Mouse (Mus musculus): ENCODE measurements around the gene Olfr967. TPM values are rescaled to one million over a fixed set of nuclear protein-coding genes. Genes with fewer than 3 reads are reported as not detected.

Olfr967 gene
- total and polyA plus RNA-seq, 2 experiments from 2014 or later = not detected

GRCm38 (mm10) chr9:39740741-39741140, 5.3 kb upstream of the Olfr967 start:
- no peak overlapping the region for H3K9ac ChIP-seq (replicated peaks; ENCODE audit: low read length, poor library complexity, severe bottlenecking)
- no peaks in the 10 kb centered on the region for H3K4me1 ChIP-seq (ENCODE audit: insufficient read depth, low read length)
- H3K9me3 ChIP-seq (ENCODE audit: low read length) = no peaks in the 10 kb centered on the region
- TF ChIP-seq CTCF (IDR thresholded peaks at IDR 0.05) = no peak
- 90% methylated on average over 1 of the region's 1 CpGs for WGBS
- H3K4me2 ChIP-seq (ENCODE audit: low read depth, low read length, poor library complexity, severe bottlenecking) = no peak overlapping the region
- H3K27ac ChIP-seq (ENCODE audit: low read depth, low read length) = no peak overlapping the region
- H3K36me3 ChIP-seq (ENCODE audit: insufficient read depth, low read length) = no peaks in the 10 kb centered on the region
- ATAC-seq (ENCODE audit: low FRiP score) (no peak), DNase-seq (ENCODE audit: low spot score) (no peak)
- H3K4me3 ChIP-seq (ENCODE audit: low read depth, low read length) = no peak overlapping the region
- H3K27me3 ChIP-seq (ENCODE audit: insufficient read depth, low read length) = no peaks in the 10 kb centered on the region

- no peak overlapping the region for H3K27ac ChIP-seq (ENCODE audit: low read depth, low read length)
- no peak for DNase-seq (ENCODE audit: low spot score)
- 97% methylated on average over 1 of the region's 1 CpGs for whole genome bisulfite sequencing
- no peaks in the 10 kb centered on the region for H3K36me3 ChIP-seq (ENCODE audit: insufficient read depth, low read length)
- H3K9ac ChIP-seq (replicated peaks; ENCODE audit: low read length, poor library complexity, severe bottlenecking) = no peak overlapping the region
- no peak for ATAC-seq (ENCODE audit: low FRiP score)
- H3K4me2 ChIP-seq (ENCODE audit: low read depth, low read length, poor library complexity, severe bottlenecking) = no peak overlapping the region
- no peak overlapping the region for H3K4me3 ChIP-seq (ENCODE audit: low read depth, low read length)
- TF ChIP-seq CTCF (IDR thresholded peaks at IDR 0.05) = no peak
- H3K27me3 ChIP-seq (ENCODE audit: insufficient read depth, low read length) = no peaks in the 10 kb centered on the region
- H3K4me1 ChIP-seq (ENCODE audit: insufficient read depth, low read length) = no peaks in the 10 kb centered on the region
- H3K9me3 ChIP-seq (ENCODE audit: low read length) = no peaks in the 10 kb centered on the region
These were observed 379 bp downstream of the Olfr967 start for GRCm38 (mm10) chr9:39746428-39746827.

GRCm38 (mm10) chr9:39783153-39783552, 37.1 kb downstream of the Olfr967 start, which contains the start of gene Olfr968:
Gene Olfr968, minus strand, starts transcription at chr9:39783253.
- no peak within 1 kb of the TSS for H3K4me2 ChIP-seq (ENCODE audit: low read depth, low read length, poor library complexity, severe bottlenecking)
- TF ChIP-seq CTCF (IDR thresholded peaks at IDR 0.05) = no peak
- ATAC-seq (ENCODE audit: low FRiP score) (no peak), DNase-seq (ENCODE audit: low spot score) (no peak)
- H3K4me3 ChIP-seq (ENCODE audit: low read depth, low read length) = no peak within 1 kb of the TSS
- no peaks in the 10 kb centered on the region for H3K9me3 ChIP-seq (ENCODE audit: low read length)
- no peak within 1 kb of the TSS for H3K9ac ChIP-seq (replicated peaks; ENCODE audit: low read length, poor library complexity, severe bottlenecking)
- H3K4me1 ChIP-seq (ENCODE audit: insufficient read depth, low read length) = no peaks in the 10 kb centered on the region
- H3K27me3 ChIP-seq (ENCODE audit: insufficient read depth, low read length) = no peaks in the 10 kb centered on the region
- no peaks in the 10 kb centered on the region for H3K36me3 ChIP-seq (ENCODE audit: insufficient read depth, low read length)
- WGBS = 80% methylated on average over 1 of the region's 1 CpGs
- H3K27ac ChIP-seq (ENCODE audit: low read depth, low read length) = no peak within 1 kb of the TSS

GRCm38 (mm10) chr9:39790558-39790957, 44.5 kb downstream of the Olfr967 start, which contains the start of gene Olfr969:
Gene Olfr969, plus strand, starts transcription at chr9:39790945.
- Histone ChIP-seq H3K4me2 (ENCODE audit: low read depth, low read length, poor library complexity, severe bottlenecking) (no peak within 1 kb of the TSS), H3K36me3 (ENCODE audit: insufficient read depth, low read length) (no peaks in the 10 kb centered on the region), H3K4me1 (ENCODE audit: insufficient read depth, low read length) (no peaks in the 10 kb centered on the region), H3K27me3 (ENCODE audit: insufficient read depth, low read length) (no peaks in the 10 kb centered on the region), H3K9ac (replicated peaks; ENCODE audit: low read length, poor library complexity, severe bottlenecking) (no peak within 1 kb of the TSS), H3K27ac (ENCODE audit: low read depth, low read length) (no peak within 1 kb of the TSS), H3K9me3 (ENCODE audit: low read length) (no peaks in the 10 kb centered on the region), H3K4me3 (ENCODE audit: low read depth, low read length) (no peak within 1 kb of the TSS)
- 78% methylated on average over 2 of the region's 2 CpGs for WGBS
- no peak for TF ChIP-seq CTCF (IDR thresholded peaks at IDR 0.05)
- ATAC-seq (ENCODE audit: low FRiP score) (no peak), DNase-seq (ENCODE audit: low spot score) (no peak)

Other genes with a start within 250 kb of the Olfr967 start
- not detected in 2 replicates for gene Olfr957, start 230.4 kb upstream of the Olfr967 start, total RNA-seq (2014; rRNA removed)
- gene Olfr957, start 230.4 kb upstream of the Olfr967 start, polyA plus RNA-seq (2015; fragmentation: Nextera tagmentation; extraction: Ambion mirVana) = not detected in 2 replicates
- not detected in 2 replicates for gene Olfr958, start 192.2 kb upstream of the Olfr967 start, total RNA-seq (2014; rRNA removed)
- not detected in 2 replicates for gene Olfr958, start 192.2 kb upstream of the Olfr967 start, polyA plus RNA-seq (2015; fragmentation: Nextera tagmentation; extraction: Ambion mirVana)
- gene Olfr959, start 170.7 kb upstream of the Olfr967 start, total RNA-seq (2014; rRNA removed) = 0.16 TPM in 1 of 2 replicates, not detected in the other
- 0.05 TPM in 1 of 2 replicates, not detected in the other for gene Olfr959, start 170.7 kb upstream of the Olfr967 start, polyA plus RNA-seq (2015; fragmentation: Nextera tagmentation; extraction: Ambion mirVana)
- 363 and 387 TPM in 2 replicates for gene AW551984, start 141.8 kb upstream of the Olfr967 start, total RNA-seq (2014; rRNA removed)
- 260 and 267 TPM in 2 replicates for gene AW551984, start 141.8 kb upstream of the Olfr967 start, polyA plus RNA-seq (2015; fragmentation: Nextera tagmentation; extraction: Ambion mirVana)
- gene Olfr148, start 135.6 kb upstream of the Olfr967 start, total RNA-seq (2014; rRNA removed) = not detected in 2 replicates
- not detected in 2 replicates for gene Olfr148, start 135.6 kb upstream of the Olfr967 start, polyA plus RNA-seq (2015; fragmentation: Nextera tagmentation; extraction: Ambion mirVana)
- not detected in 2 replicates for gene Olfr960, start 124.9 kb upstream of the Olfr967 start, total RNA-seq (2014; rRNA removed)
- gene Olfr960, start 124.9 kb upstream of the Olfr967 start, polyA plus RNA-seq (2015; fragmentation: Nextera tagmentation; extraction: Ambion mirVana) = not detected in 2 replicates
- not detected in 2 replicates for gene Olfr961, start 101.2 kb upstream of the Olfr967 start, total RNA-seq (2014; rRNA removed)
- not detected in 2 replicates for gene Olfr961, start 101.2 kb upstream of the Olfr967 start, polyA plus RNA-seq (2015; fragmentation: Nextera tagmentation; extraction: Ambion mirVana)
- gene Olfr963, start 79.0 kb upstream of the Olfr967 start, total RNA-seq (2014; rRNA removed) = not detected in 2 replicates
- gene Olfr963, start 79.0 kb upstream of the Olfr967 start, polyA plus RNA-seq (2015; fragmentation: Nextera tagmentation; extraction: Ambion mirVana) = not detected in 2 replicates
- gene Olfr149, start 39.1 kb upstream of the Olfr967 start, total RNA-seq (2014; rRNA removed) = not detected in 2 replicates
- gene Olfr149, start 39.1 kb upstream of the Olfr967 start, polyA plus RNA-seq (2015; fragmentation: Nextera tagmentation; extraction: Ambion mirVana) = not detected in 2 replicates
- not detected in 2 replicates for gene Olfr965, start 34.9 kb upstream of the Olfr967 start, total RNA-seq (2014; rRNA removed)
- not detected in 2 replicates for gene Olfr965, start 34.9 kb upstream of the Olfr967 start, polyA plus RNA-seq (2015; fragmentation: Nextera tagmentation; extraction: Ambion mirVana)
- not detected in 2 replicates for gene Olfr150, start 15.3 kb upstream of the Olfr967 start, total RNA-seq (2014; rRNA removed)
- gene Olfr150, start 15.3 kb upstream of the Olfr967 start, polyA plus RNA-seq (2015; fragmentation: Nextera tagmentation; extraction: Ambion mirVana) = not detected in 2 replicates
- gene Olfr968, start 37.0 kb downstream of the Olfr967 start, total RNA-seq (2014; rRNA removed) = not detected in 2 replicates
- gene Olfr968, start 37.0 kb downstream of the Olfr967 start, polyA plus RNA-seq (2015; fragmentation: Nextera tagmentation; extraction: Ambion mirVana) = not detected in 2 replicates
- not detected in 2 replicates for gene Olfr969, start 44.7 kb downstream of the Olfr967 start, total RNA-seq (2014; rRNA removed)
- gene Olfr969, start 44.7 kb downstream of the Olfr967 start, polyA plus RNA-seq (2015; fragmentation: Nextera tagmentation; extraction: Ambion mirVana) = not detected in 2 replicates
- not detected in 2 replicates for gene Olfr970, start 62.6 kb downstream of the Olfr967 start, total RNA-seq (2014; rRNA removed)
- not detected in 2 replicates for gene Olfr970, start 62.6 kb downstream of the Olfr967 start, polyA plus RNA-seq (2015; fragmentation: Nextera tagmentation; extraction: Ambion mirVana)
- gene Olfr971, start 90.6 kb downstream of the Olfr967 start, total RNA-seq (2014; rRNA removed) = not detected in 2 replicates
- gene Olfr971, start 90.6 kb downstream of the Olfr967 start, polyA plus RNA-seq (2015; fragmentation: Nextera tagmentation; extraction: Ambion mirVana) = not detected in 2 replicates
- gene Olfr972, start 120.2 kb downstream of the Olfr967 start, total RNA-seq (2014; rRNA removed) = not detected in 2 replicates
- not detected in 2 replicates for gene Olfr972, start 120.2 kb downstream of the Olfr967 start, polyA plus RNA-seq (2015; fragmentation: Nextera tagmentation; extraction: Ambion mirVana)
- gene Olfr229, start 161.1 kb downstream of the Olfr967 start, total RNA-seq (2014; rRNA removed) = not detected in 2 replicates
- gene Olfr229, start 161.1 kb downstream of the Olfr967 start, polyA plus RNA-seq (2015; fragmentation: Nextera tagmentation; extraction: Ambion mirVana) = not detected in 2 replicates
- not detected in 2 replicates for gene Olfr974, start 191.3 kb downstream of the Olfr967 start, total RNA-seq (2014; rRNA removed)
- gene Olfr974, start 191.3 kb downstream of the Olfr967 start, polyA plus RNA-seq (2015; fragmentation: Nextera tagmentation; extraction: Ambion mirVana) = 0.10 TPM in 1 of 2 replicates, not detected in the other
- not detected in 2 replicates for gene Olfr975, start 205.8 kb downstream of the Olfr967 start, total RNA-seq (2014; rRNA removed)
- not detected in 2 replicates for gene Olfr975, start 205.8 kb downstream of the Olfr967 start, polyA plus RNA-seq (2015; fragmentation: Nextera tagmentation; extraction: Ambion mirVana)
- gene Olfr976, start 214.9 kb downstream of the Olfr967 start, total RNA-seq (2014; rRNA removed) = not detected in 2 replicates
- gene Olfr976, start 214.9 kb downstream of the Olfr967 start, polyA plus RNA-seq (2015; fragmentation: Nextera tagmentation; extraction: Ambion mirVana) = not detected in 2 replicates
- not detected in 2 replicates for gene Olfr978, start 245.9 kb downstream of the Olfr967 start, total RNA-seq (2014; rRNA removed)
- gene Olfr978, start 245.9 kb downstream of the Olfr967 start, polyA plus RNA-seq (2015; fragmentation: Nextera tagmentation; extraction: Ambion mirVana) = not detected in 2 replicates